ENCODE assay signal across 12 mouse cellular contexts in the genomic region with DNA sequence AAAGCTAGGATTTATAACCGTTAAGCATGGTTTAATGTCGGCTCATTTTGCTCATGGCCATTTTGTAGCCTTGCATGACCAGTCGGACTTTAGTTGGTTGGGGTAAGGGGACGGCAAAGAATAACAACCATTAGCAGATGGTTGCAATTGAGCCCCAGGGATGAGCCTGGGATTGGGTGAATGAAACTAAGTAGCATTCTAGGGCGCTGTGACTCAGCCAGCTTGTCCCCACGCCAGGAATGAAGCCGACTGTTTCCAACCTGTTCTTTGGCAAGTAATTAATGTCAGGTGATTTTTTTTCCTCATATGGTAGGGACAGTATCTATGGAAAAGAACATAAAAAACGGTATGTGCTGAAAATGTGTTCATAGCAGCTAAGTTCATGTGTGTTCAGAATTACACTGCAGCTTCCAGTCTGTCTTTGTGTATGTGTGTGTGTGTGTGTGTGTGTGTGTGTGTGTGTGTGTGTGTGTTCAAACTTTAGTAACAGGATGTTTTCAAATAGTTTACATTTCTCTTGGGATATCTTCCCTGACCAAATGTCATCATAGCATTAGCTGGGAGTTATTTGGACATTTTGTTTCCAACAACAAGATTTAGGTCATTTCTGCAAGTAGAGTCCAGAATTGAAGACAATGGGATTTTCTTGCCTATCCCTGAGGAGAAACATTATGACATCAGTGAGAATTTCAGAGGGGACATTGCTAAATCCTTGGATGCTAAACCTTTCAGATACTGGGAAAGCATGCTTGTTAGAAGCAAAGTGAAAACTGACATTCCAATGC.
DNase-seq lines count a peak whose midpoint lies in the region; ATAC-seq and TF ChIP-seq lines count a peak whose summit lies in the region.
"Had no signal": no experiment of that assay in that cellular context is flagged by ENCODE, and none has a peak within 500 bp of the region (broad histone marks: within the 10 kb centered on the region; RNA-seq: fewer than 3 reads in every experiment).

No protein-coding gene starts in this region.

- H3K4me1 ChIP-seq in intestine, embryonic 15.5 days (replicated peaks) = no peaks in the 10 kb centered on the region
- peaks cover 9% of the 10 kb centered on the region; the same call in 1 of the 2 replicates for H3K4me1 ChIP-seq in hindbrain, postnatal 0 days (ENCODE audit: insufficient read depth, low read length)
- no peaks in the 10 kb centered on the region for H3K4me1 ChIP-seq in forebrain, embryonic 11.5 days (replicated peaks; ENCODE audit: control insufficient read depth, insufficient read depth, low read length)
- H3K4me1 ChIP-seq: forebrain, embryonic 12.5 days had no signal

- no peak for TF ChIP-seq CTCF in hindbrain, postnatal 0 days (IDR thresholded peaks at IDR 0.05; ENCODE audit: low read depth)

- WGBS in intestine, embryonic 15.5 days = 83% methylated on average over 8 of the region's 8 CpGs
- 70% methylated on average over 8 of the region's 8 CpGs for WGBS in hindbrain, postnatal 0 days
- WGBS in forebrain, embryonic 11.5 days = 80% methylated on average over 8 of the region's 8 CpGs

- H3K4me3 ChIP-seq in intestine, embryonic 15.5 days (replicated peaks) = no peak overlapping the region
- no peak overlapping the region for H3K4me3 ChIP-seq in hindbrain, postnatal 0 days (ENCODE audit: low read length)
- no peak overlapping the region for H3K4me3 ChIP-seq in forebrain, embryonic 11.5 days (ENCODE audit: low read depth, low read length)
- H3K4me3 ChIP-seq: forebrain, embryonic 12.5 days; neural tube, embryonic 13.5 days had no signal

- H3K27ac ChIP-seq in intestine, embryonic 15.5 days = no peak overlapping the region
- H3K27ac ChIP-seq in hindbrain, postnatal 0 days = no peak overlapping the region
- H3K27ac ChIP-seq in forebrain, embryonic 11.5 days (ENCODE audit: low read depth, low read length) = no peak overlapping the region
- H3K27ac ChIP-seq: forebrain, embryonic 12.5 days; hindbrain, embryonic 14.5 days; macrophage; neural tube, embryonic 13.5 days had no signal

- no peak overlapping the region for H3K9ac ChIP-seq in intestine, embryonic 15.5 days
- no peak overlapping the region for H3K9ac ChIP-seq in hindbrain, postnatal 0 days (replicated peaks; ENCODE audit: low read length)
- H3K9ac ChIP-seq in forebrain, embryonic 11.5 days (ENCODE audit: low read length) = no peak overlapping the region
- H3K9ac ChIP-seq: forebrain, embryonic 12.5 days; hindbrain, embryonic 14.5 days; neural tube, embryonic 13.5 days had no signal

- H3K4me2 ChIP-seq in intestine, embryonic 15.5 days (replicated peaks) = no peak overlapping the region
- H3K4me2 ChIP-seq in hindbrain, postnatal 0 days (ENCODE audit: low read depth, low read length) = no peak overlapping the region
- no peak overlapping the region for H3K4me2 ChIP-seq in forebrain, embryonic 11.5 days (ENCODE audit: low read depth, low read length, severe bottlenecking)
- H3K4me2 ChIP-seq: forebrain, embryonic 12.5 days; hindbrain, embryonic 14.5 days; neural tube, embryonic 13.5 days had no signal

- H3K36me3 ChIP-seq in intestine, embryonic 15.5 days = no peaks in the 10 kb centered on the region
- no peaks in the 10 kb centered on the region for H3K36me3 ChIP-seq in hindbrain, postnatal 0 days (ENCODE audit: insufficient read depth, low read length)
- no peaks in the 10 kb centered on the region for H3K36me3 ChIP-seq in forebrain, embryonic 11.5 days (ENCODE audit: control insufficient read depth, insufficient read depth, low read length)
- H3K36me3 ChIP-seq: forebrain, embryonic 12.5 days; neural tube, embryonic 13.5 days had no signal

- ATAC-seq in intestine, embryonic 15.5 days = no peak
- no peak for ATAC-seq in hindbrain, postnatal 0 days
- ATAC-seq in forebrain, embryonic 11.5 days (replicated peaks; ENCODE audit: low FRiP score) = no peak

- H3K9me3 ChIP-seq in intestine, embryonic 15.5 days = no peaks in the 10 kb centered on the region
- no peaks in the 10 kb centered on the region for H3K9me3 ChIP-seq in hindbrain, postnatal 0 days (ENCODE audit: low read length)
- no peaks in the 10 kb centered on the region for H3K9me3 ChIP-seq in forebrain, embryonic 11.5 days (ENCODE audit: control insufficient read depth, low read length)
- H3K9me3 ChIP-seq: forebrain, embryonic 12.5 days; neural tube, embryonic 13.5 days had no signal

- H3K27me3 ChIP-seq in intestine, embryonic 15.5 days (replicated peaks) = no peaks in the 10 kb centered on the region
- no peaks in the 10 kb centered on the region for H3K27me3 ChIP-seq in hindbrain, postnatal 0 days (ENCODE audit: insufficient read depth, low read length)
- no peaks in the 10 kb centered on the region for H3K27me3 ChIP-seq in forebrain, embryonic 11.5 days (ENCODE audit: control insufficient read depth, insufficient read depth, low read length)
- H3K27me3 ChIP-seq: neural tube, embryonic 13.5 days had no signal

- DNase-seq in kidney, postnatal 10 days = peak; percentile 28
- no peak for DNase-seq in kidney, postnatal 4 days
- peak; percentile 59 for DNase-seq in adrenal gland, postnatal 10 days
- peak; percentile 76 for DNase-seq in cerebellum, adult 9-10 months
- peak; percentile 57 to 78 for DNase-seq in heart, adult 9 months (ENCODE audit: low spot score in 2 of 2)
- no peak for DNase-seq in hindbrain, postnatal 0 days (ENCODE audit: low spot score)
- no peak for DNase-seq in forebrain, embryonic 11.5 days (ENCODE audit: low spot score)

Comparison
In these comparisons a context has a peak if more than half of its experiments do, and no peak if none do; other contexts are left out.
1. DNase-seq: peak in kidney, postnatal 10 days (single experiment), adrenal gland, postnatal 10 days (single experiment), cerebellum, adult 9-10 months (single experiment) and heart, adult 9 months (2 of 2); none in kidney, postnatal 4 days (0 of 2), hindbrain, postnatal 0 days (single experiment) and forebrain, embryonic 11.5 days (single experiment).